Mouse (Mus musculus) fat pad, adult 2 months (tissue): ENCODE measurements around the gene Sfi1.
A peak's percentile ranks its signal among the peaks of the same experiment; 100 is the strongest.
"Not testable (repeated sequence)": the region's sequence is repeated elsewhere in the genome, so short reads cannot be mapped to it uniquely, and the experiment has no call there.

ENCODE experiments used
- DNase-seq: peaks from one replicate; pipeline ENCODE4 v3.0.0-alpha.2; 2011; ENCODE audit warnings: low read depth, low spot score; ENCODE audit errors: extremely low read depth

Sfi1 gene

GRCm38 (mm10) chr11:3173425-3174318 lies 19.6 kb downstream of the Sfi1 start:
- not testable (repeated sequence) for DNase-seq

GRCm38 (mm10) chr11:3172526-3172925 lies 20.7 kb downstream of the Sfi1 start:
- not testable (repeated sequence) for DNase-seq

- not testable (repeated sequence) for DNase-seq
Measured at GRCm38 (mm10) chr11:3171931-3172330, 21.3 kb downstream of the Sfi1 start.

- not testable (repeated sequence) for DNase-seq
Measured at GRCm38 (mm10) chr11:3169042-3169441, 24.2 kb downstream of the Sfi1 start.

GRCm38 (mm10) chr11:3167571-3168001 lies 25.7 kb downstream of the Sfi1 start:
- DNase-seq = not testable (repeated sequence)

GRCm38 (mm10) chr11:3167129-3167528 lies 26.1 kb downstream of the Sfi1 start:
- DNase-seq = not testable (repeated sequence)

GRCm38 (mm10) chr11:3166321-3166720 lies 26.9 kb downstream of the Sfi1 start:
- not testable (repeated sequence) for DNase-seq

- not testable (repeated sequence) for DNase-seq
Measured at GRCm38 (mm10) chr11:3165210-3165782, 28.0 kb downstream of the Sfi1 start.

- DNase-seq = not testable (repeated sequence)
Measured at GRCm38 (mm10) chr11:3163661-3164060, 29.6 kb downstream of the Sfi1 start.

GRCm38 (mm10) chr11:3163122-3163521 lies 30.1 kb downstream of the Sfi1 start:
- DNase-seq = not testable (repeated sequence)

GRCm38 (mm10) chr11:3162236-3162897 lies 30.9 kb downstream of the Sfi1 start:
- not testable (repeated sequence) for DNase-seq

GRCm38 (mm10) chr11:3161370-3161769 lies 31.9 kb downstream of the Sfi1 start:
- not testable (repeated sequence) for DNase-seq

- DNase-seq = not testable (repeated sequence)
Measured at GRCm38 (mm10) chr11:3158800-3159199, 34.5 kb downstream of the Sfi1 start.

GRCm38 (mm10) chr11:3157996-3158395 lies 35.3 kb downstream of the Sfi1 start:
- not testable (repeated sequence) for DNase-seq

- not testable (repeated sequence) for DNase-seq
Measured at GRCm38 (mm10) chr11:3156991-3157390, 36.3 kb downstream of the Sfi1 start.

GRCm38 (mm10) chr11:3153666-3154397 lies 39.4 kb downstream of the Sfi1 start:
- DNase-seq = peak; percentile 76

GRCm38 (mm10) chr11:3151358-3151757 lies 41.9 kb downstream of the Sfi1 start:
- DNase-seq = not testable (repeated sequence)

GRCm38 (mm10) chr11:3150677-3151003 lies 42.6 kb downstream of the Sfi1 start:
- not testable (repeated sequence) for DNase-seq

GRCm38 (mm10) chr11:3150003-3150676 lies 43.1 kb downstream of the Sfi1 start:
- not testable (repeated sequence) for DNase-seq

- DNase-seq = not testable (repeated sequence)
Measured at GRCm38 (mm10) chr11:3149471-3149870, 43.8 kb downstream of the Sfi1 start.
